Mouse (Mus musculus): ENCODE results near the gene Lbh.

Gene Lbh

DNA sequence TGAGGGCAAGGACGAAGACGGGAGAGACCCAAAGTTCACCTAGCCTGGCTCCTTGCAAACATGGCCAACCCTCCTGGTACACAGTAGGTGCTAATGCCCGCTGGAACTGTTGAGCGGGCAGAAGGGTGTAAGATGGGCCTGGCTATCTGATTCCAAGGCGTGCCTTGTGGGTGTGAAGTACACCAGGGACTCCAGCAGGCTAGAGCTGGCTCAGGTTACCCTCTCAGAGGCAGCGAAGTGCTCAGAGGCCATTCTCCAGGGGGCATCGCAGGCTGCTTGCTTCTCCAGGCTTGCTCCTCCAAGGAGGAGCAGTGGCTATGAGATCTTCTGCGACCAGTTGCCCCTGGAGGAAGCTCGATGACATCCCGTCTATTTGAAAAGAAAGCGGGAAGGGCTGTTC is 6.8 kb upstream of the Lbh start:
- DNase-seq (ENCODE audit: low spot score in 2 of 2), result no peak

DNA sequence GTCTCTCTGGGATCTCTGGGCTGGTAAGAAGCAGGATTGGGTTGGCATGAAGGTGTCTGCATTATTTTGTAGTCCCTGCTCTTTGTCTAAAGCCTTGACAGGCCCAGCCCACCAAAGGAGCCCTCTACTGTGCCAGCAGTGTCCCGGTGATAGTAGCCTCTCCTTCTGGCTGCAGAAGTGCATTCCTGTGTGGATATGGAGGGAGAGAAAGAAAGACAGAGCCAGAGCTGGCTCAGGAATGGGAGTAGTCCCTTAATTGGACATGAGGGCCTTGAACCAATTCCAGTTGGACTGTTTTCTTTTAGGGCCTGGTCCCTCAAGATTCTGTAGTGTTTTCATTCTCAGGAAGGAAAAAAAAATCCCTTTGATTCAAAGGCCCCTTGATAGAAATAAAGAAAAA is 6.4 kb upstream of the Lbh start:
- no peak for DNase-seq (ENCODE audit: low spot score in 2 of 2)

DNA sequence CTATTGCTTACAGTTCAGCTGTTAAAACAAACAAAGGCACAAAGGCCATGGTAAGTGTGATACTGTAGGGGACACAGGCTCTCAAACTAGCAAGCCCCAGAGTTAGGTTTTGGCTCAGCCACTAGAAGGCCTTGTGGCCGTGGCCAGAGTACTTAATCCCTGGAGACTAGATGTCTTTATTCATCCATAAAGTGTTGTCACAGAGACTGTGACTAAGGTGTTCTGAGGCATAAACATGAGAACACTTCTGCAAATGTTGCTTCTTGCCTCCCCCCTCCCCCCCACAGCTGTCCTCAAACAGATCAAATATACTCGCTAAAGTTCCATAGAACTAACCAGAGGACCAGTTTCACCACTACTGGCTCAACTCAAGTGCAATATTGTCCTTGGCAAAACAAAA is 4.0 kb upstream of the Lbh start:
- no peak for DNase-seq (ENCODE audit: low spot score in 2 of 2)

DNA sequence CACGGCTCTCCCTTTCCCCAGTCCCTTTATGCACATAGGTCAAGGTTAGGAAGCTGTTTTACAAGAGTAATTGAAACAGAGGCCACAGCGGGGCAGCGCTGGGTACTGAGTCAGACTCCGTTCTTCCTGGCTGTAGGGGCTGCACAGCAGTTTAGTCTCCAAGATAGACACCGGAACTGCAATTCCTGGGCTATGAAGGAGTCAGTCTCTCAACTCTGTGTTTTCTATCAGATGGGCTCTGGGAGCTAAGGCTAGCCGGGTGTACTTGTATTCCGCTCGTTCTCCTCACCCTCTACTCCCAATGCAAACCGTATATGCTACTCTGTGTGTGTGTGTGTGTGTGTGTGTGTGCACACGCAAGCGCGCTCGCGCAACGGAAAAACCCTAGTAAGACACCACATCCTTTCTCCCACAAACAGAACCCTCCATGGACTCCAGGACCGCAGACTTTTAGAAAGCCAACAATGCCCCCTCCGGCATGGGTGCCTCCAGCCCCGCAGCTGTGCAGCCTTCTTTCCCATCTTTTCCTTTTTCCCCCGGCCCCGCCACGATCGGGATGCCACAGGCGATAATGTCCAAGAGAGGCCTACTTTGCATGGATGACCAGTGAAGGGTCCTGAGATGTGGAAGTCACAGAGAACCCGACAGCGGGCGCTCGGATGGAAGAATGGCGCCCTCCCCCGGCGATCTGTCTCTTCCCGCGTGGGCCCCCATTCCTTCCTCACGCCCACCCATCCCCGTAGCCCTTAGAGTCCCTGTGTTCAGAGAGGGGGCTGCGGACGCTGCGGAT is 669 bp upstream of the Lbh start:
- peak; percentile 57 to 58 for DNase-seq (ENCODE audit: low spot score in 2 of 2)

DNA sequence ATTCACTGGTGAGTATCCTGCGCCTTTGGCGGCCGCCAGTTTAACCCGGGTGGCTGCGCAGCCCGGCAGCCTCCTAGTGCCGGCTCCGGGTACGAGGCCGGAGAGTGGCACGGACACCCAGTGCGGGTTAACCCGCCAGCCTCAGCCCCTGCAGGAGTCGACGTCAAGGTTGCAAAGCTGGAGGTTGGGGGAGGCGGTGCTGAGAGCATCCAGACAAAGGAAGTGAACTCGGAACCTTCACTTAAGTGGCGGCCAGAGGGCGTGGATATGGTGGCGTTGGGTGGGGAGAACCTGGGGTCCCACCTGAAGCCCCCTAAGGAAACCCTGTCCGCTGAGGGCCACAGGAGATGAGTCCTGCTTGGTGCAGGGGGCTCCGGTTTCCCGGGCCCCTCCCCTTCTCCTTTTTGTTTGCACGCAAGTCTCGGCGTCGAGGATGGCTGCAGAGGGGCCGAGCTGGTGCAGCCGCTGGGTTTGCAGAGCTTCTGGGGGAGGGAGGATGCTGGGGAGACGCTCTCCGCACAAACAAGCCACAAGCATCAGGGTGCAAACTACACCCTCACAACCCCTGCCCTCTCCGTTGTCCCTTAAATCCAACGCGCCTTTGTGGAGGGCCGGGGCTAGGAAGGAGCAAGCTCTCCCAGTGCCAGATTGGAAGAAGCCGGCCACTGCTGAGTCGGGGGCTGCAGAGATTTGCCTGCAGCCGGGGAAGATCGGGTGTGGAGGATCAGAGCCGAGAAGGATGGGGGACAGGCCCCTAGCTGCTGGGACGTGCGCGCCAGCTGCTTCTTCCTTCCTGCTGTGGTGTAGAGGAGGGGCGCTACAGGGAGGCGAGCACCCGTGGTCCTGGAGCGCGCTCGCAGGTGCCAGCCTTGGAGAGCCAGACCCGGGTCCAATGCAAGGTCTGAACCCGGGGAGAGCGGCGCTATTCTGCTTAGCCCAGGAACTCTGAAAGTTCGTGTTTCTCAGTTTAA is 751 bp downstream of the Lbh start:
- no peak for DNase-seq (ENCODE audit: low spot score in 2 of 2)

DNA sequence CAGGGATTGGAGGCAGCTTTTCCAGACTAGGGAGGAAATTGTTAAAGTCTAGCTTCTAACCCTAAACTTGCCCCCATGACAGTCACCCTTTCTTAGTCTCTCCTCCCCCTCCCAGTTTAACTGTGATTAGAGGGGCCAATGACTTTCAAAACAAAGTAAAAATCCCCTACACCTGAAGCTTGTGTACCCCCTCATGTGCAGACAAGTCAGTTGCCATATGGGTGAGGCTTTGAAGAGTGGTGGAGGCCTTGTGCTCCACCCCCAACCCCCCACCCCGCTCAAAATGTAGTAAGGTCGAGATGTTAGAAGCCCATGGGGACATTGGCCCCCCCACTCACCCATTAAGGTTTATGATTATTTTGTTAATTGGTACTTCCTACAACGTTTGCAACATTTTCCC is 1.5 kb downstream of the Lbh start:
- DNase-seq (ENCODE audit: low spot score in 2 of 2), result no peak

DNA sequence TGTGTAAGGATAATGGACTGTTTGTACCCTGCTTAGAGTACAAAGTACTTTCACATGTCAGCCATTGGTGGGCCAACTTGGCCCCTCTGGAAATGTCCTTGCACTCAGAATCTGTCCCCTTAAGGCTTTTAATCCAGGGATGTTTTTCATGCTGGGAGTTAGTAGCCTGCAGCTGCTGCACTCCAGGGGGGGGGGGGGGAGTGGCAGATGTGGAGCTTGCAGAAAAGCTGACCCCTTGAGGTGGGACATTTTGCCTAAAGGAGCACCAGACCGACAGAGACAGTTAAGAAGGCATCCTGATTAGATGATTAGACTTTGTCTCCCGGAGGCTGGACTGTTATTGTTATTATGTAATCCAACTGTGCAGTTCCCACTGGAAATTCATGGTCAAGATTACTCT is 2.3 kb downstream of the Lbh start:
- DNase-seq (ENCODE audit: low spot score in 2 of 2), result no peak

DNA sequence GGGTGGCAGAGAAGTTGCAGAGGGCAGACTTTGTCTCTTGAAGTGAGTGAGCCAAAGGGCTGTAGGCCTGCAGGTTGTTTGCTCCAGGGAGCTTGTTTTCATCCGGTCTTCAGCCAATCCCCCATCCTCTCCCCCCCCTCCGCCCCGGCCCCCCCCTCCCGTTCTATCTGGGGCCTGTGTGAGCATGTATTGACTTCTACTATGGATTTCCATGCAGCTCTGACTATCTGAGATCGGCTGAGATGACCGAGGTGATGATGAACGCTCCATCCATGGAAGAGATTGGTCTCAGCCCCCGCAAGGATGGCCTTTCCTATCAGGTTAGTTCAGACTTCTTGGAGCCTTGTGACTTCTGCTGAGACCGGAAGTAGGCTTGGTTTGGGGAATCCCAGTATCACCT is 2.9 kb downstream of the Lbh start:
- no peak for DNase-seq (ENCODE audit: low spot score in 2 of 2)

DNA sequence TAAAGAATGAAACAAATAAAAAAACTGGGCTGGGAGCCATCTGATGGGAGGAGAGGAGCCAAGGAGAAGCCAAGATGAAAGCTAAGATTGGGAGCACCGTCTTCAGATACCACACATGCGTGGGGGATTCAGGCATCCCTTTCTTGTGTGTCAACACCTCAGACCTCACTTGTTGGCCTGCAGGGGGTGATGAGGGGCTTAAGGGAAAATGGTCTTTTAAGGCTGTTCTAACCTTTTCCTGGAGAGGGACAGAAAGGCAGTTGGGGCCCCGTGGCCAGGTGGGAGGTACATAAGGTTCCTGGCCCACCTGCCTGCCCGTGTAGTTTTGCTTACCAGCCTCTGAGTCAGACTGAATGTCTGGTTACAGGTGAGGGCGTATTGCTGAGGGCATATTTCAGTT is 4.1 kb downstream of the Lbh start:
- no peak for DNase-seq (ENCODE audit: low spot score in 2 of 2)

DNA sequence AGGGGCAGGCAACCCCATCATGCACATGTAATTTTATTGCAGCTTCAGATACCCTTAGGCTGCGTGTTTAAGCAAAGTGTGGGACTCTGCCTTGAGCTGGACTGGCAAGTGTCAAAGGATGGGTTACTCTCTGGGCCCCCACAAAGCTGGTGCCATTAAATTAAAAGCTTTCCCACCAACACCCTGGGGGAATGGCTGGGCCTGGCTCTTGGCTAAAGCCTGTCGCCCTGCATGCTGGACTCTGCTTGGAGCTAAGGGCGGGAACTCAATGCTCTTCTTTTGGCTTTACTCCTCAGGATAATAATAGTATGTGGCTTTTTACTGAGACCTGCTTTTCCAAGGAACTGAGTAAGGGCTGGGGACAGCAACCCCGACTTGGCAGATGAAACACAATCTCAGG is 5.2 kb downstream of the Lbh start:
- DNase-seq (ENCODE audit: low spot score in 2 of 2), result no peak

DNA sequence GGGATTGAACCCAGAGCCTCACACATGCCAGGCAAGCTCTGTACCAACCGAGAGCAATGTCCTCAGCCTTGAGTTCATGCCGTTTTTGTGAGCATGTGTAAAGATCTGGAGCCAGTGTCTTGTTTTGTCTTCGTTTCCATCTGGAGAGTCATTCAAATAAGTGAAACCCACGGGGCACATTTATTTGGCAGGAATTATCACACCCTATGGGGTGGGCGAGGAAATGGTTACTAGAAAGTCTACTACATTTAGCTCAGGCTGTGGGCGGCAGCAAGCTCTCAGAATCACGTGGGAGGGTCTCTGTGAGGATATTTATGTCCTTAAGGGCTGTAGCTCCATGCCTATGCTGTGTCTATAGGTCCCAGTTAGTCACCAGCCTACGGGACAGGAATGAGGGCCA is 6.2 kb downstream of the Lbh start:
- DNase-seq (ENCODE audit: low spot score in 2 of 2), result peak; percentile 15 to 35

DNA sequence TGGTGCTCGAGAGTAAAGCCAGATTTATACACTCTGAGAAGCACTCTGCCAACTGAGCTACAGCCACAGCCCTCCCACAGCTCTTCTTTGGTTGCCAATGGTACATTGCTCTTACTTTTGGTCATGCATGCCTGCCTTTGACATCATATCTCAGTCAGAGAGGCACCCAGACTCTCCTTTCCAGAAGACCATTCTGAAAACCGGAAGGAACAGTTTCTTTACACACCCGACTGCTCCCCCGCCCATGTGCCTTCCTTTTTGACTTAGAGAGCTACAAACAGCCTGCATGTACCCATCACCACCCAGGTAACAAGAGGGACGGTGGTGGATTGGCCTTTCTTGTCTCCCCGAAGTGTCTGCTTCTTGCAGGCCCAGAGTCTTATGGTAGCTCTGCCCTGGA is 7.0 kb downstream of the Lbh start:
- no peak for DNase-seq (ENCODE audit: low spot score in 2 of 2)

DNA sequence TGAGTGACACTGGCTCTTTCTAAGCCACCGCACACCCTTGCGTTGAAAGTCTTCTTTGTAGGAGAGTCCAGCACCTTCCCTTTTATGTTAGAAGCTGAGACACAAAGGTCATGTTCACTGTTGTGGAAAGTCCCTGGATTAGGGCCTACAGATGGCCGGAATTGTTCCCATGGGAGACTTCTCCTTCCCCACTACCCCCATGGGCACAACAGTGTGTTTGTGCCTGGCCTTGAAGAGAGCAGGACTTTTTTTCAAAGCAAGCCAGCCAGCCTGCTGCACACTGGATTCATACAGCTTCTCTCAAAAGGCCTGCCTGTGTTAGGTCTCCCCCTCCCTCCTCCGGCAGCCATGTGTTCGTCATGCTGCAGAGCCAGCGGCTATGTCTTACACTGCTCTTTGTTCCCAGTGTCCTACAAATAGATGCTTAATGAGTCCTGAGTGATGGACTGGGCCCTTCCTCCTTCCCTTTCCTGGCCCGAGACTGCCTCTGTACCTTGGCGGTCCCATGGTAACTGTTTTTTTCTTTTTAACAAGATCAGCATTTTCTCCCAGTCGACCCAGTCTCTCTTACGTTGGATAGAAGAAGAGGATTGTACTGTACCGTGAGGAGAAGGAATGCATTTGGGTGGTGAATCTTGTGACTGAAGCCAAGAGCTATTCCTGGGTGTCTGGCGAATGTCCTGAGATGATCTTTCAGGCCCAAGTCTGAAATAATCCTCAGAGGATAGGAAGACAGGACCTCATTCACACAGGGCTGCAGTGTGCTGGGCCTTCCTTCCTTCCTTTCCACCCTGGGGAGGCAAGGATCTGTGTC is 7.9 kb downstream of the Lbh start:
- peak; percentile 40 to 55 for DNase-seq (ENCODE audit: low spot score in 2 of 2)

DNA sequence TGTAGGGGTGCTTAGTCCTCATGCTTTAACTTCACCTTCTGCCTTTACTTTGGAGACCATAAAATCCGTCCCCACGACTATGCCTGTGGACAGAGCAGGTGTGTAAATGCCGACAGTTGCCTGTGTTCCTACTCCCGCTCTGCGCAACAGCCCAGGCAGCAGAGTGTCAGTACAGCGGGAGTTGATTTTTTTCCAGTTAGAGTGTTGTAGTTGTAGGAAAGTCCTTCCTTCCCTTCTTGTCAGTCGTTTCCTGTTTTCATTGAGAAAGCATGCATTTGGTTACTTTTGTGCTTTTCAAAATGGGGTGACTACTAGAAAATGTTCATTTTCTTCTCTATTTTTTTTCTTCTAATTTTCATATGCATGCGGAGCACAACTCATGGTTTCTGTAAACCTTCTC is 8.9 kb downstream of the Lbh start:
- no peak for DNase-seq (ENCODE audit: low spot score in 2 of 2)

DNA sequence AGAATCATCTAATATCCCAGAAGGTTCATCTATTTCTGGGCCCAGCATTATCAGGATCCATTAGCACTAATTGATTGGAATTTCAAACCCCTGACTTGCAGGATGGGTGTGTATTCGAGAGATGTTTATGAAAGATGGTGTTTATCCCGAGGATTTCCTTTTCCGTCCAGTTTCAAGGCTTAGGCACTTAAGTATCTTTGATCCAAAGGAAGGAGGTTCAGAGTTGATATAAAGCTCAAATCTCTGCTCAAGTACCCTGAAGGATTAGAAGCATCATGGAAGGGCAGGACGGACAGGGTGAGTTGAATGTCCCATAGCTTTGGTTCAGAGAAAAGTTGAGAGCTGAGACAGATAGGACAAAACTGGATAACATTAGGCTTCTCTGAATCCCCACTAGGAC is 15.0 kb downstream of the Lbh start:
- no peak for DNase-seq (ENCODE audit: low spot score in 2 of 2)

DNA sequence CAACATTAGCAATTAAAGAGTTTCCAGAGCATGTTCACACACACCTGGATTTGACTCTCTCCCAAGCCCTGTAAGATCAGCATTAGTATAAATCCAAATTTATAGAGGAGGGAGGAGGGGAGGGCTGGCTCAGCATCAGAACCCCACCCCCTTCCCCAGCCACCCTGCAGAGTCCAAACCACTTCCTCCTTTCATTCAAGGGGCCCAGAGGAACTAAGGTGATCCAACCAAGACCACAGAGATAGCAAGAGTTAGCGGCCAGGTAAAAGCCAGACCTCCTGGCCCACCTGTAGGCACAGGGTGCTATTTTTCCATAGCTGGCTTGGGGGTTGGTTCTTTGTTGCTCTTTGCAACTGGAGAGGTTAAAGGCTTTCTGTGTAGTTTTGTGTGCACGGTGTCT is 16.0 kb downstream of the Lbh start:
- DNase-seq (ENCODE audit: low spot score in 2 of 2), result no peak

DNA sequence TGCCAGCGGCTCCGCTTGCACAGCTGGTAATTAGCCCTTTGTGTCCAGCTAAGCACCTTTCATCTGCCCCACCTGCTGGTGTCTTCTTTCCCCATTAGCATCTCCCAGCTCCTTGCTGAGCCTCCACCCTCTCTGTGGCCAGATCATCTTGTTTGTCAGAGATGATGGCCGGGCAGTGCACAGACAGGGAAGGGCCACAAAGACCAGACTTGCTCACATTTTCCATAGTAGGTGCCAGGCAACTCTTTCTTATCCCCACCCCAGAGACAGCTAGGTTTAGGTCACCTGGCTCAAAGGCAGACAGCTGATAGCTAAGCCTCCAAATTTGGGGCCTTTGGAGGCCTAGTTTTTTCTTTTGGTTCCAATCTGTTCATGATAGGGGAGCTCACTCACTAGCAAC is 16.5 kb downstream of the Lbh start:
- DNase-seq (ENCODE audit: low spot score in 2 of 2), result no peak

DNA sequence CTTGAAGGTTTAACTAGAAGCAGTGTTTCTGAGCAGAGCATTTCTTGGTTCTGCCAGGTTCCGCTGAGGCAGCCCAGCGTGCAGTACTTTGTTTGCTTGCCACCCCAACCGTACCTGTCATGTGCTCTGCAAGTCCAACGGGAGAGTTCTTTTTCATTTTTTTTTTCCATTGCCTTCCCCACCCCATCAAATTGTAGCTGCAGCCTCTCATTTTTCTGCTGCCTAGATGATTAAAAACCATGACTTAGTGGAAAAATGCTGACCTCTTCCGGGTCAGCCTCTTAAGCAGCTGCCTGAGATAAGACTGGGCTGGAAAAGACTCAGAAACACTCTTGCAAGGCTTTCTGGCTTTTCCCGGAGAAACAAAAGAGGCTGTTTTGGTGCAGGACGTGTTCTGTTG is 17.8 kb downstream of the Lbh start:
- no peak for DNase-seq (ENCODE audit: low spot score in 2 of 2)

DNA sequence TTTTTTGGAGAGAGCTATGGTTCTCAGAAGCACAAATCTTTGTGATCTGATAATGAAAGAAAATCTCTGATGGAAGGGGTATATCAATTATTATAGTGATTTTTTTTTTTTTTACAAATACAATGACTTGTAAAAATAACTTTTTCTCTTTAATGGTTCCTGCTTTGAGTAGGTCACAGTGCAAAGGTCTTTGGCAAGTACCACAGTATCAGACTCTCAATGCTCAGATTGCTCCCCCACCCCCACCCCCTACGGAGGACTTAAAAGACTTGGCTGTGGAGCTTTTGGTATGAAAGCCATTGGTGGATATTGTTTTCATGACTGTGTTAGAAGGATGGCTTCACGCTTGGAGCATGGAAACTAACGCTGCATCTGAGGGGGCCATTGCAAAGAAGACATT is 18.2 kb downstream of the Lbh start:
- no peak for DNase-seq (ENCODE audit: low spot score in 2 of 2)

DNA sequence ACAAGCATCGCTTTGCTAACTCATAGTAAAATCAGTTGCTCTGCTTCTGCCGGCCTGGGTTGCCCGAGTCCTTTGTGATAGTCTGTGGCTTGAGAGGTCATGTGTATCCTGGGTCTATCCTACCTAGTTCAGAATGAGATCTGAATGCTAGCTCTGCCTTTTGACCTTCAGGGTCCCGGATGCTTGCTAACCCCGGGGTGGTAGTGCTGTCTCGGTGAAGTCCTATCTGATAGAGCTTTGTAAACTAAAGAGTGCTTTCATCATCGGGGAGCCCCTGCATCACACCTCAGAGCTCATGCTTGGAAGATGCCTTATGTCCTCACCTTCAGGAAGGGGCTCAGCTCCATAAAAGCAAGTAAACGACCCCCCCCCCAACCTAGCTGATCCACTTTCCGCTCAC is 19.1 kb downstream of the Lbh start:
- DNase-seq (ENCODE audit: low spot score in 2 of 2), result no peak

DNA sequence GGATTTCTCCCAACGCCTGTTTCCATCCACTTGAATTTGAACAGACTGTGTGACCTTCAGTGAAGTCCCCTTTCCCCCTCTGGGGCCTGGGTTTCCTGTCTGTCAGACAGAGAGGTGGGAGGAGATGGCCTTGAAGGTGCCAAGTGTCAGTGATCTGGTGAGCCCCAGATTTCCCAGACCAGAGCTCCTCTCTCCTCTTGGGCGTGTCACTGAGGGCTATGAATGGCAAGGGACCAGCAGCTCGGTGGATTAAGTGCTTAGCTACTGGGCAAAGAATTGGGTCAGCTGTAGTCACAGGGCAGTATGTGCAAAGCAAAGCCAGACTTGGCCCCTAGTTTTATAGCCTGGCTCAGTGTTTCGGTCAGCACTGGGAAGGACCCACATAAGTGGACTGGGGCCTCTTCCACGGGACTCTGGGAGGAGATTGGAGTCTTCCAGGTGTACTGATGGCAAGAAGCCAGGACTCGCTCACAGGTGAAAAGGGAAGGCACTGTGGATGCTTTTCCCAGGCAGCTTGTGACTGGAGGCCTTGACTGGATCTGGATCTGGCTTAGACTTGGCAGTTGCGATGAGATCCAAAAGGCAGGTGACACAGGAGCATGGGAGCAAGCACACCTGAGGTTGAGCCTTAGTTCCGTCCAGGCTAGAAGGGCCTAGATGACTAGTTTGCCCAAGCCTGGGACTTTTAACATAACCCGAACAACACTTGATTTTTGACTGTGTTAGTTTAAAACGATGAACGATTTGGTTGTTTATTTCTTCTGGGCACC is 20.1 kb downstream of the Lbh start:
- no peak for DNase-seq (ENCODE audit: low spot score in 2 of 2)

Data from frontal cortex, postnatal 25 days (tissue).